Mouse (Mus musculus): ENCODE data around the gene Tspan1. TPM values are rescaled to one million over a fixed set of nuclear protein-coding genes. Genes with fewer than 3 reads are reported as not detected.

The Tspan1 gene
- polyA plus RNA-seq, 1 experiment from 2014 or later: 330 TPM

DNA sequence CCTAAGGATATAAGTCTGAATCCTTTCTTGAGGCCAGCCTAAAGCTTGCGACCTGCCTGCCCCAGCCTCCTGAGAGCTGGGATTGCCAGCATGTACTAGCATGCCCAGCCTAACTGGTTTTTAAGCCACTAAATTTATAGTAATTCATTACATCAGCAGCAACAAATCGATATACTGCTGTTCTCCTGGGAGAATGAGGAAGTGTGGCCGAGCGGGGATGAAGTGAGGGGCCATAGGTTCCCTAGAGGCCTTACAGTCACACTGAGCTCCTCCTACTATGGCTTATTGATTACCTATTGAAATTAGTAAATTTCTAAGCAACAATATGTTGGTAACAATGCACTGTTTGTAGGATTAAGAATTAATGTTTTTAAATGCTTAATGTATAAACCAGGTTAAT is 34.3 kb downstream of the Tspan1 start:
- no peak for DNase-seq (ENCODE audit: low spot score)
- H3K4me1 ChIP-seq (replicated peaks; ENCODE audit: control insufficient read depth, insufficient read depth): no peaks in the 10 kb centered on the region
- H3K27ac ChIP-seq (replicated peaks): no peak overlapping the region
- H3K4me2 ChIP-seq (replicated peaks; ENCODE audit: low read depth): no peak overlapping the region
- ATAC-seq (ENCODE audit: low FRiP score, low TSS enrichment): no peak
- no peak for TF ChIP-seq EP300 (optimal IDR thresholded peaks at IDR 0.05)
- no peak for TF ChIP-seq CTCF (IDR thresholded peaks at IDR 0.05; ENCODE audit: low read depth)
- no peaks in the 10 kb centered on the region for H3K36me3 ChIP-seq (ENCODE audit: control insufficient read depth, insufficient read depth, low read length)
- no peaks in the 10 kb centered on the region for H3K27me3 ChIP-seq (ENCODE audit: control insufficient read depth, insufficient read depth, low read length)
- H3K4me3 ChIP-seq (ENCODE audit: low read depth, low read length): no peak overlapping the region
- H3K9ac ChIP-seq (ENCODE audit: low read length): no peak overlapping the region
- H3K9me3 ChIP-seq (ENCODE audit: control insufficient read depth, low read length): no peaks in the 10 kb centered on the region
- WGBS: 73% methylated on average over 4 of the region's 4 CpGs

DNA sequence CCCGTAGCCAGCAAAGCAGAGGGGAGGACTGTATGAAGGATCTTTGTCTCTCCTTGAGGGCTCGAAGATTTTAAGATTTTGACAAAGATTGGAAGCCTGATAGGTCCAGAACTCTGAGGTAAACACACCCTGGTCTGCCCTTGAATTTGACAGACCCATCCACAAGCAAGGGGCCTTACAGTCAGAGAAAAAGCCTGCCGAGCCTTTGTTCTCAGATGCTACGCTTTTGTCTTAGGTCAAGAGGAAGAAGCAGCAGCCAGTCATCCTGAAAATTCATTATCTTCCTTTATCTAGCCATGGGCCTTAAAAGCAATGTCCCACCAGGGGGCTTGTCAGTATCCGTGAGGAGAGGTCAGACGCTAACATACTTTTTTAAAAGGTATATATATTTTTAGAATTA is 39.4 kb downstream of the Tspan1 start:
- no peak overlapping the region for H3K9ac ChIP-seq (ENCODE audit: low read length)
- no peaks in the 10 kb centered on the region for H3K27me3 ChIP-seq (ENCODE audit: control insufficient read depth, insufficient read depth, low read length)
- no peak overlapping the region for H3K4me2 ChIP-seq (replicated peaks; ENCODE audit: low read depth)
- 78% methylated on average over 6 of the region's 6 CpGs for whole genome bisulfite sequencing
- DNase-seq (ENCODE audit: low spot score) (no peak), ATAC-seq (ENCODE audit: low FRiP score, low TSS enrichment) (no peak)
- no peak for TF ChIP-seq CTCF (IDR thresholded peaks at IDR 0.05; ENCODE audit: low read depth)
- no peak for TF ChIP-seq EP300 (optimal IDR thresholded peaks at IDR 0.05)
- no peaks in the 10 kb centered on the region for H3K9me3 ChIP-seq (ENCODE audit: control insufficient read depth, low read length)
- H3K36me3 ChIP-seq (ENCODE audit: control insufficient read depth, insufficient read depth, low read length): no peaks in the 10 kb centered on the region
- peaks cover 2% of the 10 kb centered on the region; the same call in 1 of the 2 replicates for H3K4me1 ChIP-seq (replicated peaks; ENCODE audit: control insufficient read depth, insufficient read depth)
- H3K27ac ChIP-seq (replicated peaks): no peak overlapping the region
- no peak overlapping the region for H3K4me3 ChIP-seq (ENCODE audit: low read depth, low read length)

DNA sequence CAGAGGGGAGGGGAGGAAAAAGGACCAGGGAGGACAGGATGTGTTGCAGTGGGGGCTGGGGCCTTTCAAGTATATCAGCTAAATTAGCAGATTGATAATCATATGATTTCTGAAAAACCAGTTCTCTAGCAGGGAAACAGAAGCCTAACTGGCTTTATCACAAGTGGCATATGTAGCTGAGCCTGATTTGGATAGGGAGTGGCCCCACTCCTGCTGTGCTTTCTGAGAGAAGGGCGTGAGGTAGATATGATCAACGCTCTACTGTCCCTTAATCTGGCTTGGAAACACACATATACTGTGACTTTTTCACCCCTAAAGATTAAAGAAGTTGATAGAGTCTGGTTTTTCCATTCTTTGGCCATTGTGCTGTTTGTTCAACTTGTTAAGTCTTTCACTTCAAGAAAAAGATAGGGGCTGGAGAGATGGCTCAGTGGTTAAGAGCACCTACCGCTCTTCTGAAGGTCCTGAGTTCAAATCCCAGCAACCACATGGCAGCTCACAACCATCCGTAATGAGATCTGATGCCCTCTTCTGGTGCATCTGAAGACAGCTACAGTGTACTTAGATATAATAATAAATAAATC is 41.5 kb downstream of the Tspan1 start:
- TF ChIP-seq CTCF (IDR thresholded peaks at IDR 0.05; ENCODE audit: low read depth): no peak
- no peak for TF ChIP-seq EP300 (optimal IDR thresholded peaks at IDR 0.05)
- Histone ChIP-seq H3K9me3 (ENCODE audit: control insufficient read depth, low read length) (no peaks in the 10 kb centered on the region), H3K4me2 (replicated peaks; ENCODE audit: low read depth) (no peak overlapping the region), H3K27me3 (ENCODE audit: control insufficient read depth, insufficient read depth, low read length) (no peaks in the 10 kb centered on the region), H3K36me3 (ENCODE audit: control insufficient read depth, insufficient read depth, low read length) (no peaks in the 10 kb centered on the region), H3K9ac (ENCODE audit: low read length) (no peak overlapping the region), H3K4me1 (replicated peaks; ENCODE audit: control insufficient read depth, insufficient read depth) (peaks cover 4% of the 10 kb centered on the region; the same call in 1 of the 2 replicates), H3K4me3 (ENCODE audit: low read depth, low read length) (no peak overlapping the region), H3K27ac (replicated peaks) (peak overlapping the region; percentile 53; the same call in 1 of the 2 replicates)
- no peak for ATAC-seq (ENCODE audit: low FRiP score, low TSS enrichment)
- 72% methylated on average over 4 of the region's 4 CpGs for WGBS
- DNase-seq (ENCODE audit: low spot score): no peak

DNA sequence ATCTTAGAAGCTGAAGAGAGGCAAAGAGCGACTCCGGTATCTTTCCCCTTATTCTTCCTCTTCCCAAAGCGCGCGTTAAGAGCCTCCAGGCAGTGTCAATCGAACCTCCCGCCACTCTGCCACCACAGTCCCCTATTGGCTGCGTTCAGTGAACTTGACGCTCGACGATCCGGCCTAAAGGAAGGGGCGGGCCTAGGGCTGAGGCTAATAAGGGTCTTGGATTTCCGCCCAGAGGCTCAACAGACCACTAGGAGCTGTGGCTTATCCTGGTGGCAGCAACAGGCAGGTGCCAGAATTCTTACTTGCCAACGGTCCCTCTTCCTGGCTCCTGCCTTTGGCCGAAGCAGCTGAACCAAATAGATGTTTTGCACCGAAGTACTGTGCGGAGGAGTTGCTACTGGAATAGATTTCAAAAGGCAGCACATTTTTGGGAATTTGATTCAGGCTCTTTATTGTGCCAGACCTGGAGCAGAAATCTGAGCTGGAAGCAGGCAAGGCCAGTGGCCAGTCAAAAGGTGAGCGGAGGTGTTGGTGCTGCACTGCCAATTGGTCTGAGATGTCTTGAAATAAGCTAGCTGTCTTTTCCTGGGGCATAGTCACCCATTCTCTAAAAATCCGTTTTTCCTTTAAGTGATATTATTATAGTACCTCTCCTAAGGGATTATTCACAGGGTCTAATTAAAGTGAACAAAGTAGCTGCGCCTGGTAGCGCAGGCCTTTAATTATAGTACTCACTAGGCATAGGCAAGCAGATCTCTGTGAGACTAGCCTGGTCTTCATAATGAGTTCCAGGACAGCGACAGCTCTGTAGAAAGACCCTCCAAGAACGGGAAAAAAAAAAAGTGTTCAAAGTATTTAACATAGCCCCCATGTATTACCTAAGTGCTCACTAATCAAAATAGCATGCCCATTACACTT is 43.5 kb downstream of the Tspan1 start, which contains the start of the genes Rad54l and Pomgnt1:
Gene Rad54l, minus strand, starts transcription at position 89 of the 918 bp plus-strand sequence.
Gene Pomgnt1, plus strand, starts transcription at position 239 of the 918 bp plus-strand sequence.
- peak within 1 kb of the TSS; percentile 55 for H3K9ac ChIP-seq (ENCODE audit: low read length)
- H3K4me2 ChIP-seq (replicated peaks; ENCODE audit: low read depth): peak within 1 kb of the TSS; percentile 58
- H3K27ac ChIP-seq (replicated peaks): 0 out of 2 replicates have a peak within 1 kb of the TSS, but pooled peaks have one; percentile 20
- H3K9me3 ChIP-seq (ENCODE audit: control insufficient read depth, low read length): no peaks in the 10 kb centered on the region
- WGBS: 5% methylated on average over 24 of the region's 24 CpGs
- no peaks in the 10 kb centered on the region for H3K27me3 ChIP-seq (ENCODE audit: control insufficient read depth, insufficient read depth, low read length)
- TF ChIP-seq CTCF (IDR thresholded peaks at IDR 0.05; ENCODE audit: low read depth): peak; percentile 55
- TF ChIP-seq EP300 (optimal IDR thresholded peaks at IDR 0.05): no peak
- DNase-seq (ENCODE audit: low spot score) (peak; percentile 87), ATAC-seq (ENCODE audit: low FRiP score, low TSS enrichment) (peak; percentile 92)
- H3K4me1 ChIP-seq (replicated peaks; ENCODE audit: control insufficient read depth, insufficient read depth): peaks cover 4% of the 10 kb centered on the region; the same call in 1 of the 2 replicates
- peak within 1 kb of the TSS; percentile 52 for H3K4me3 ChIP-seq (ENCODE audit: low read depth, low read length)
- no peaks in the 10 kb centered on the region for H3K36me3 ChIP-seq (ENCODE audit: control insufficient read depth, insufficient read depth, low read length)

DNA sequence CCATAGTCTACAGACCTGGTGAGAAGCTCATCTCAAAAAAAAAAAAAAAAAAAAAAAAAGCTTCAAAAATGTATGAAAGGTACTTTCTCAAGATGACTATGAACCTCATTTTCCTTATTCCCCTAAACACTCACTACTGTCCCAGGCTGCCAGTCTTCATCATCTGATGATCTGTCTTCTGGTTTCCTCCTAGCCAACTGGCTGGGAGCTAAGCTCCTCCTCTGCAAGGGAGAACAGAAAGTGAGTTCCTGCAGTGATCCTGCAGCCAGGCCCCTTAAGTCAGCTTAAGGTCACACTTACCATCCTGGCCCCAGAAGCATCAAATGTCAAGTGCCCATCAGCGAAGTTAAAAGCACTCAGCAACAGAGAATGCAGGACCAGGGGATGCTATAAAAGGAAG is 44.6 kb downstream of the Tspan1 start:
- H3K36me3 ChIP-seq (ENCODE audit: control insufficient read depth, insufficient read depth, low read length): no peaks in the 10 kb centered on the region
- H3K4me1 ChIP-seq (replicated peaks; ENCODE audit: control insufficient read depth, insufficient read depth): peaks cover 4% of the 10 kb centered on the region; the same call in 1 of the 2 replicates
- 0% methylated on average over 1 of the region's 1 CpGs for WGBS
- no peaks in the 10 kb centered on the region for H3K9me3 ChIP-seq (ENCODE audit: control insufficient read depth, low read length)
- no peak overlapping the region for H3K27ac ChIP-seq (replicated peaks)
- no peak for ATAC-seq (ENCODE audit: low FRiP score, low TSS enrichment)
- no peak overlapping the region; the same call in 1 of the 2 replicates for H3K9ac ChIP-seq (ENCODE audit: low read length)
- peak overlapping the region; percentile 58 for H3K4me2 ChIP-seq (replicated peaks; ENCODE audit: low read depth)
- no peaks in the 10 kb centered on the region for H3K27me3 ChIP-seq (ENCODE audit: control insufficient read depth, insufficient read depth, low read length)
- TF ChIP-seq CTCF (IDR thresholded peaks at IDR 0.05; ENCODE audit: low read depth): no peak
- no peak for TF ChIP-seq EP300 (optimal IDR thresholded peaks at IDR 0.05)
- no peak for DNase-seq (ENCODE audit: low spot score)
- H3K4me3 ChIP-seq (ENCODE audit: low read depth, low read length): peak overlapping the region; percentile 52

Other genes with a start within 250 kb of the Tspan1 start
- gene Dmbx1, start 227.7 kb downstream of the Tspan1 start, polyA plus RNA-seq (2015; fragmentation: Nextera tagmentation; extraction: Ambion mirVana): 0.02 TPM in 1 of 2 replicates, not detected in the other
- 7.7 and 8.3 TPM in 2 replicates for gene Faah, start 149.7 kb downstream of the Tspan1 start, polyA plus RNA-seq (2015; fragmentation: Nextera tagmentation; extraction: Ambion mirVana)
- gene Nsun4, start 113.7 kb downstream of the Tspan1 start, polyA plus RNA-seq (2015; fragmentation: Nextera tagmentation; extraction: Ambion mirVana): 11.4 and 11.9 TPM in 2 replicates
- 571 and 591 TPM in 2 replicates for gene Uqcrh, start 92.5 kb downstream of the Tspan1 start, polyA plus RNA-seq (2015; fragmentation: Nextera tagmentation; extraction: Ambion mirVana)
- 37.4 and 41.1 TPM in 2 replicates for gene Lrrc41, start 92.3 kb downstream of the Tspan1 start, polyA plus RNA-seq (2015; fragmentation: Nextera tagmentation; extraction: Ambion mirVana)
- 5.1 and 5.3 TPM in 2 replicates for gene Rad54l, start 43.9 kb downstream of the Tspan1 start, polyA plus RNA-seq (2015; fragmentation: Nextera tagmentation; extraction: Ambion mirVana)
- gene Pomgnt1, start 43.8 kb downstream of the Tspan1 start, polyA plus RNA-seq (2015; fragmentation: Nextera tagmentation; extraction: Ambion mirVana): 26.6 and 29.6 TPM in 2 replicates
- 1.2 and 1.6 TPM in 2 replicates for gene Lurap1, start 16.3 kb downstream of the Tspan1 start, polyA plus RNA-seq (2015; fragmentation: Nextera tagmentation; extraction: Ambion mirVana)
- not detected in 2 replicates for gene 1700042G07Rik, start 5.8 kb upstream of the Tspan1 start, polyA plus RNA-seq (2015; fragmentation: Nextera tagmentation; extraction: Ambion mirVana)
- not detected in 2 replicates for gene Gm49337, start 5.8 kb upstream of the Tspan1 start, polyA plus RNA-seq (2015; fragmentation: Nextera tagmentation; extraction: Ambion mirVana)
- 6.4 and 6.8 TPM in 2 replicates for gene Pik3r3, start 54.0 kb upstream of the Tspan1 start, polyA plus RNA-seq (2015; fragmentation: Nextera tagmentation; extraction: Ambion mirVana)